Mouse (Mus musculus) hindbrain, embryonic 14.5 days (tissue): Measurements from ENCODE around the gene Marcks. TPM values are rescaled to one million over a fixed set of nuclear protein-coding genes. Genes with fewer than 3 reads are reported as not detected.

Experiments
- ATAC-seq: fragments of 200-750 bp; cut with Nextera tagmentation; 2 replicates; pipeline ENCODE4 v1.8.0; 2017; ENCODE audit warnings: moderate number of reproducible peaks, mild to moderate bottlenecking, moderate TSS enrichment, moderate library complexity; ENCODE audit not compliant: low FRiP score
- DNase-seq: peaks from one replicate; pipeline ENCODE4 v3.0.0-alpha.2; 2015; ENCODE audit warnings: low spot score
- H3K27ac ChIP-seq: fragments of 300-500 bp; sonication (generic); 2 replicates; pipeline ENCODE4 v1.5.1; 2014; ENCODE audit warnings: mild to moderate bottlenecking, moderate library complexity
- H3K27me3 ChIP-seq: fragments of 300-500 bp; sonication (generic); 2 replicates; pipeline ENCODE4 v1.6.1; 2014; ENCODE audit warnings: mild to moderate bottlenecking, low read length, mixed read lengths; ENCODE audit not compliant: control insufficient read depth, insufficient read depth
- H3K36me3 ChIP-seq: fragments of 300-500 bp; sonication (generic); replicated peaks from 2 replicates; pipeline ENCODE4 v1.6.1; 2014; ENCODE audit not compliant: control insufficient read depth, insufficient read depth
- H3K4me1 ChIP-seq: fragments of 300-500 bp; sonication (generic); replicated peaks from 2 replicates; pipeline ENCODE4 v1.6.1; 2014; ENCODE audit warnings: antibody characterized with exemption, low read length, mixed read lengths; ENCODE audit not compliant: control insufficient read depth, insufficient read depth
- H3K4me2 ChIP-seq: fragments of 300-500 bp; sonication (generic); replicated peaks from 2 replicates; pipeline ENCODE4 v1.6.1; 2014; ENCODE audit warnings: mild to moderate bottlenecking, moderate library complexity
- H3K4me3 ChIP-seq: fragments of 300-500 bp; sonication (generic); replicated peaks from 2 replicates; pipeline ENCODE4 v1.5.1; 2014; ENCODE audit warnings: mild to moderate bottlenecking, low read length
- H3K9ac ChIP-seq: fragments of 300-500 bp; sonication (generic); 2 replicates; pipeline ENCODE4 v1.6.1; 2014
- H3K9me3 ChIP-seq: fragments of 300-500 bp; sonication (generic); 2 replicates; pipeline ENCODE4 v1.6.1; 2016; ENCODE audit warnings: low read length; ENCODE audit not compliant: control insufficient read depth
- WGBS: fragments of 180-500 bp; shearing (Covaris S2); extraction: QIAGEN DNeasy Blood & Tissue Kit; methylation state at CpG from one replicate; pipeline ENCODE4 v1.1.7; 2014; 5-methylcytosine and 5-hydroxymethylcytosine counted together
- polyA plus RNA-seq: library from polyadenylated mRNA; unstranded; fragments of >200 nt; fragmentation: Nextera tagmentation; extraction: Ambion mirVana; gene quantifications from 2 replicates; pipeline ENCODE4 v1.2.1, GENCODE M21; 2014

The Marcks gene
- polyA plus RNA-seq, 1 experiment from 2014 or later = 310 TPM

- Histone ChIP-seq H3K4me2 (no peak overlapping the region), H3K4me1 (no peaks in the 10 kb centered on the region), H3K9ac (no peak overlapping the region), H3K4me3 (no peak overlapping the region), H3K9me3 (no peaks in the 10 kb centered on the region), H3K27ac (no peak overlapping the region), H3K27me3 (no peaks in the 10 kb centered on the region), H3K36me3 (no peaks in the 10 kb centered on the region)
- ATAC-seq = no peak
- WGBS = 44% methylated on average over 1 of the region's 2 CpGs
- no peak for DNase-seq
Observed at GRCm38 (mm10) chr10:37155131-37155530, 16.4 kb upstream of the Marcks start.

DNA sequence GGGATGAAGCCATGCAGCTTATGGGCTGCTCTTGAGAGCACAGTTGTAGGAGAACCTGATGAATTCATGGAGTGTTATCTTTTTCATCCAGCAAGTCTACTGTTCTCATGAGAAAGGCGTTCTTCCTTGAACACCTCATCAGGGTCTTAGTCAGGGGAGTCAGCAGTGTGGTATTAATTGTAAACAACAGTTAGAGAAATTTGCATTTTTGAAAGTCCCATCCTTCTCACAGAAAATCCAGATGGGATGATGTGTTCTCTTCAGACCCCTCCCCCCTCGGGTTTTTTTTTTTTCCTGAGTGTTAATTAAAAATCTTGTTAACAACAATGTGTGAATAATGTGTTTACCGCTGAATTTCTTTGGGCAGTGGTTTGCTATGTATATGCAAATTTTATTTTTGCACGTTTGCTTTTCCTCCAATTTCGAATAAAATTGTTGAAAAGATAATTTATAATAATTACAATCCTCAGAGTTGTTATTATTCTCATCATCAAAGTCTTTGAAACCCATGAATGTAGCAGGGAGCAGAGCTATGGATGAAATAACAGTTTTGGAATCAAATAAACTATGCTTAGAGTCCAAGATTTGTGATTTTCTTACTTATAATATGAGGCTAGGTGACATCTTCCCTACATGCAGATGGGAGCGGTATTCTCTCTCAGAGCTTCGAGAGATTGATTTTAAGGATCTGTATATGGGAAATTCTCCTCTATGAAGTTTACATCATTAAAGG, 13.0 kb upstream of the Marcks start:
- Histone ChIP-seq H3K4me3 (no peak overlapping the region), H3K9me3 (peaks cover 3% of the 10 kb centered on the region; the same call in 1 of the 2 replicates), H3K27me3 (no peaks in the 10 kb centered on the region), H3K4me2 (no peak overlapping the region), H3K27ac (no peak overlapping the region), H3K36me3 (no peaks in the 10 kb centered on the region), H3K9ac (no peak overlapping the region), H3K4me1 (no peaks in the 10 kb centered on the region)
- WGBS = 88% methylated on average over 7 of the region's 7 CpGs
- no peak for ATAC-seq
- no peak for DNase-seq

GRCm38 (mm10) chr10:37148016-37148415, 9.3 kb upstream of the Marcks start:
- Histone ChIP-seq H3K4me2 (no peak overlapping the region), H3K27me3 (no peaks in the 10 kb centered on the region), H3K4me3 (no peak overlapping the region), H3K9ac (no peak overlapping the region), H3K4me1 (no peaks in the 10 kb centered on the region), H3K9me3 (peaks cover 3% of the 10 kb centered on the region; the same call in 1 of the 2 replicates), H3K36me3 (no peaks in the 10 kb centered on the region), H3K27ac (no peak overlapping the region)
- DNase-seq = no peak
- no peak for ATAC-seq
- 69% methylated on average over 3 of the region's 3 CpGs for WGBS

- WGBS = 89% methylated on average over 1 of the region's 1 CpGs
- Histone ChIP-seq H3K4me1 (0 out of 2 replicates have a peak, but pooled peaks cover 6% of the 10 kb centered on the region), H3K9ac (no peak overlapping the region), H3K4me2 (no peak overlapping the region), H3K9me3 (peaks cover 3% of the 10 kb centered on the region; the same call in 1 of the 2 replicates), H3K27me3 (no peaks in the 10 kb centered on the region), H3K27ac (no peak overlapping the region), H3K4me3 (no peak overlapping the region), H3K36me3 (no peaks in the 10 kb centered on the region)
- DNase-seq = no peak
- ATAC-seq = no peak
Observed at GRCm38 (mm10) chr10:37145456-37145855, 6.7 kb upstream of the Marcks start.

DNA sequence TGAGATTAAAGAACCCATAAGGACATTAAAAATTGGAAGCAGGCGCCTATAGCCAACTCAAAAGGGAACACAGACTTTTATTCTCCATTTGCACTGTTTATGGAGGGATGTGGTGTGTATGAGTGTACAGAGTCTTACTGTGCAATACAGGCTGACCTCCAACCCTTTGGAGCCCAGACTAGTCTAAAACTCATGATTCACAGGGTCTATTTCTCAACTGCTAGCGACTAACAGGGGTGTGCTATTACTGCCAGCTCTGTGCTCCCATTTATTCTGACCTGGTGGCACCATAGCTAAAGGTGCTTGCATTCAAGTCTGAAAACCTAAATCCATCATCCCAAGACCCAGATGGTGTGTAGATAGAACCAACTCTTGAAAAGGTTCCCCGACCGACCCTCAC, 2.9 kb upstream of the Marcks start:
- no peaks in the 10 kb centered on the region for H3K9me3 ChIP-seq
- peak overlapping the region; percentile 49 for H3K9ac ChIP-seq
- ATAC-seq (no peak), DNase-seq (no peak)
- H3K4me2 ChIP-seq = peak overlapping the region; percentile 64
- 0 out of 2 replicates have a peak, but pooled peaks cover 6% of the 10 kb centered on the region for H3K4me1 ChIP-seq
- peak overlapping the region; percentile 100 for H3K27ac ChIP-seq
- no peaks in the 10 kb centered on the region; the same call in 1 of the 2 replicates for H3K36me3 ChIP-seq
- WGBS = 64% methylated on average over 4 of the region's 4 CpGs
- H3K27me3 ChIP-seq = no peaks in the 10 kb centered on the region
- H3K4me3 ChIP-seq = peak overlapping the region; percentile 95

- peak overlapping the region; percentile 64 for H3K4me2 ChIP-seq
Observed at GRCm38 (mm10) chr10:37140736-37141451, 2.2 kb upstream of the Marcks start.

DNA sequence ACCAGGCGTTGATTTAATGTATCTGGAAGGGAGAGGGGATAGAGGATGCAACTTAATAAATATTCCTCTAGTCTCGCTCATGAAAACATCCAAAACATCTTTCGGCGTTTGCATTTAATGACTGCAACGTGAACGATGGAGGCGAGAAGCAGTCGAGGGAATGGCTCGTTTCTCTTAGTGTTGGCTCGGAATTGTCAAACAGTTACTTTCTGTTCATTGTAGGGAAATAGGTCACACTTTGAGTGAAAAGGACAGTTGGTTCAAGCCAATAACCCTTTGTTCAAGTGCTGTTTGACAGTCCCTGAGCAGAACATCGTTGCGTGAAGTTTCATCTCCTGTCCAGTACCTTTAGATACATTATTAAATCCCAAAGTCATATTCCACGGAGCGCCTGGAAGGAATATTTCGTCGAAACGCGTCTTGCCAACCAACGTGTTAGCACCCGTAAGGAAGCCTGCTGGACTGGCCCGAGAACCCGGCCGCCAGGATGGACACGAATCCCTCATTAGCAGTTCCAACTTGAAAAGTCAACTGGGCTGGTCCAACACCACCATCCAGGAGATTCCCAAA, 1.5 kb upstream of the Marcks start:
- ATAC-seq = no peak
- Histone ChIP-seq H3K36me3 (peaks cover 13% of the 10 kb centered on the region), H3K9me3 (no peaks in the 10 kb centered on the region), H3K4me3 (peak overlapping the region; percentile 95), H3K27me3 (no peaks in the 10 kb centered on the region), H3K9ac (peak overlapping the region; percentile 100), H3K27ac (peak overlapping the region; percentile 100), H3K4me1 (0 out of 2 replicates have a peak, but pooled peaks cover 6% of the 10 kb centered on the region), H3K4me2 (peak overlapping the region; percentile 64)
- peak; percentile 67 for DNase-seq
- WGBS = under 1% methylated on average over 24 of the region's 24 CpGs

More at GRCm38 (mm10) chr10:37140736-37141451, 2.2 kb upstream of the Marcks start:
- H3K27ac ChIP-seq = peak overlapping the region; percentile 100
- peak; percentile 92 for DNase-seq
- H3K9ac ChIP-seq = peak overlapping the region; percentile 100
- H3K4me1 ChIP-seq = 0 out of 2 replicates have a peak, but pooled peaks cover 6% of the 10 kb centered on the region
- ATAC-seq = peak; percentile 94
- H3K27me3 ChIP-seq = no peaks in the 10 kb centered on the region
- H3K9me3 ChIP-seq = no peaks in the 10 kb centered on the region
- H3K36me3 ChIP-seq = peaks cover 7% of the 10 kb centered on the region
- H3K4me3 ChIP-seq = peak overlapping the region; percentile 95
- WGBS = 1% methylated on average over 37 of the region's 47 CpGs

- Histone ChIP-seq H3K27me3 (no peaks in the 10 kb centered on the region), H3K36me3 (peaks cover 19% of the 10 kb centered on the region), H3K4me2 (peak overlapping the region; percentile 64), H3K27ac (peak overlapping the region; percentile 100), H3K9ac (peak overlapping the region; percentile 100), H3K4me3 (peak overlapping the region; percentile 95), H3K9me3 (no peaks in the 10 kb centered on the region), H3K4me1 (peaks cover 10% of the 10 kb centered on the region)
- ATAC-seq (no peak), DNase-seq (peak; percentile 61)
- under 1% methylated on average over 26 of the region's 26 CpGs for WGBS
Observed at GRCm38 (mm10) chr10:37139443-37140165, 884 bp upstream of the Marcks start.
